Mouse (Mus musculus): Measurements from ENCODE around the gene Ank3.

DNA sequence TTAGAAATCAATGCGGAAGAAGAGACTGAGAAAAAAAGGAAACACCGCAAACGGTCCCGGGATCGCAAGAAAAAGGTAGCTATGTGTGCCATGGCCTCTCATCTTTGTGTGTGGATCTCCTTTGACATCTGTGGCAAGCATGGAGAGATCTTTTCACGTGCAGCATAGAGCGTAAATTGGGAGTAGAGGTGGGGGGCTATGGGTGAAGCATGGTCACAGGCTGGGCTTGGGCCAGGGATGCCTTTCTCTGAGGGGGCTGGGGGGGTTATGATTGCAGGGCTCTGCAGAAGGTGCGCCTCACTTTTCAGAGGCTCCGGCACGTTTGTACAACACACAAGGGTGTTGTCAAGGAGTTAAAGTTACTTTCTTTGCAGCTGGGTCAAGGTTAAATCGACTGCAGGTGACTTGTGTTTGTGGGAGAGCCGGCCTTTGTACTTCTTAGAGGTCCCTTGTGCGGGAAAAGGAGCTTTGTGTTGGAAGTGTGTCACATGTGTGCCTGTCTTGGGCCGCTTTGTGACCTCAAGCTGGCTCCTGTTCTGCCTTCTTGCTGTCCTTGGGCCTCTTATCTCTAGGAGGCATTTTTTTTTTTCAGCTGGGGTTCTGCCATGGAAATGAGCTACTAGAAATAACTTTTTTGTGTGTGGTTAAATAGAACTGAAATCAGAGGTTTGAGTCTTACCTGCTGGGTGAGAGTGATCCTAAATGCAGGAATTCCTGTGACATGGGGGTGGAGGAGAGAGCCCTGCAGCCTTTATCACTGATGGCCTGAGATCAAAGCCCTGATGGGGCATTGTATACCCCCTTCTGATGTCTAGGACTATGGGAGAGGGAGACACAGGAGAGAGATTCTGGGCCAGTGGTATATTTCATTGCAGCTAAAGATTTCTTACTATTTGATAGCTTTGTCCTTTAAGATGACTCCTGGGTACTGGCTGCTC, 308.5 kb downstream of the Ank3 start:
- TF ChIP-seq HCFC1 (IDR thresholded peaks at IDR 0.05; ENCODE audit: low read depth, low read length): no peak
- no peak for TF ChIP-seq RCOR1 (IDR thresholded peaks at IDR 0.05; ENCODE audit: low read depth, low read length)
- TF ChIP-seq ELF1 (IDR thresholded peaks at IDR 0.05; ENCODE audit: low read depth, low read length): no peak
- TF ChIP-seq USF2 (IDR thresholded peaks at IDR 0.05; ENCODE audit: borderline replicate concordance in 1 of 2, insufficient read depth in 1 of 2, low read depth in 1 of 2, low read length in 2 of 2): no peak
- TF ChIP-seq MAFK (IDR thresholded peaks at IDR 0.05; ENCODE audit: borderline replicate concordance, low read depth, low read length): no peak
- TF ChIP-seq TCF12 (IDR thresholded peaks at IDR 0.05; ENCODE audit: low read depth, low read length): no peak
- TF ChIP-seq TBP (IDR thresholded peaks at IDR 0.05; ENCODE audit: low read depth, low read length): no peak
- no peak for TF ChIP-seq POLR2A (IDR thresholded peaks at IDR 0.05; ENCODE audit: control insufficient read depth in 1 of 2, insufficient read depth in 1 of 2, low read depth in 1 of 2, low read length in 2 of 2, poor library complexity in 1 of 2)
- no peak for TF ChIP-seq MAX (IDR thresholded peaks at IDR 0.05; ENCODE audit: low read length)
- TF ChIP-seq MYC (IDR thresholded peaks at IDR 0.05; ENCODE audit: low read depth, low read length): no peak
- TF ChIP-seq SIN3A (IDR thresholded peaks at IDR 0.05; ENCODE audit: low read length): no peak
- TF ChIP-seq MXI1 (IDR thresholded peaks at IDR 0.05; ENCODE audit: low read depth, low read length): no peak
- no peak for TF ChIP-seq CTCF (IDR thresholded peaks at IDR 0.05 in 2 of 3, conservative IDR thresholded peaks at IDR 0.05 in 1 of 3; ENCODE audit: control insufficient read depth in 1 of 3, insufficient read depth in 1 of 3, low read depth in 2 of 3, low read length in 3 of 3, poor library complexity in 1 of 3, severe bottlenecking in 1 of 3)

Data from MEL (cell line).